Mouse (Mus musculus): Measurements from ENCODE around the gene Zfp948. TPM values are rescaled to one million over a fixed set of nuclear protein-coding genes. Genes with fewer than 3 reads are reported as not detected.
A peak's percentile ranks its signal among the peaks of the same experiment; 100 is the strongest.

Zfp948 gene
- 16.7 and 18.8 TPM in 2 replicates for polyA plus RNA-seq (2015; fragmentation: Nextera tagmentation; extraction: Ambion mirVana)

GRCm38 (mm10) chr17:21566728-21567349, at the start of gene Zfp948:
Gene Zfp948 (plus strand): TSS chr17:21567008.
- H3K4me1 ChIP-seq, result 0 out of 2 replicates have a peak, but pooled peaks cover 8% of the 10 kb centered on the region
- peak within 1 kb of the TSS; percentile 94 for H3K27ac ChIP-seq (replicated peaks)
- H3K4me2 ChIP-seq (replicated peaks), result peak within 1 kb of the TSS; percentile 68
- peak within 1 kb of the TSS; percentile 43 for H3K9ac ChIP-seq
- no peaks in the 10 kb centered on the region for H3K27me3 ChIP-seq
- H3K4me3 ChIP-seq (replicated peaks), result peak within 1 kb of the TSS; percentile 73
- ATAC-seq (ENCODE audit: insufficient number of reproducible peaks, low FRiP score, low TSS enrichment, low read depth), result peak; percentile 95
- under 1% methylated on average over 29 of the region's 29 CpGs for WGBS
- 0 out of 2 replicates have a peak, but pooled peaks cover 2% of the 10 kb centered on the region for H3K36me3 ChIP-seq
- H3K9me3 ChIP-seq (replicated peaks), result no peaks in the 10 kb centered on the region

GRCm38 (mm10) chr17:21517130-21517671, 49.6 kb upstream of the Zfp948 start:
- H3K4me2 ChIP-seq (replicated peaks), result peak overlapping the region; percentile 77
- H3K36me3 ChIP-seq, result no peaks in the 10 kb centered on the region
- H3K27me3 ChIP-seq, result no peaks in the 10 kb centered on the region
- H3K4me3 ChIP-seq (replicated peaks), result peak overlapping the region; percentile 60
- ATAC-seq (ENCODE audit: insufficient number of reproducible peaks, low FRiP score, low TSS enrichment, low read depth), result no peak
- H3K27ac ChIP-seq (replicated peaks), result peak overlapping the region; percentile 97
- no peaks in the 10 kb centered on the region for H3K9me3 ChIP-seq (replicated peaks)
- H3K4me1 ChIP-seq, result peaks cover 8% of the 10 kb centered on the region; the same call in 1 of the 2 replicates
- WGBS, result 30% methylated on average over 4 of the region's 4 CpGs
- H3K9ac ChIP-seq, result peak overlapping the region; percentile 71

- no peak for ATAC-seq (ENCODE audit: insufficient number of reproducible peaks, low FRiP score, low TSS enrichment, low read depth)
- Histone ChIP-seq H3K4me1 (peaks cover 1% of the 10 kb centered on the region; the same call in 1 of the 2 replicates), H3K27ac (replicated peaks) (no peak overlapping the region), H3K27me3 (no peaks in the 10 kb centered on the region), H3K36me3 (no peaks in the 10 kb centered on the region), H3K4me2 (replicated peaks) (no peak overlapping the region), H3K9me3 (replicated peaks) (no peaks in the 10 kb centered on the region), H3K4me3 (replicated peaks) (no peak overlapping the region), H3K9ac (no peak overlapping the region)
Measured at GRCm38 (mm10) chr17:21526270-21526669, 40.5 kb upstream of the Zfp948 start.

GRCm38 (mm10) chr17:21530645-21531330, 36.0 kb upstream of the Zfp948 start:
- Histone ChIP-seq H3K27ac (replicated peaks) (no peak overlapping the region), H3K9me3 (replicated peaks) (no peaks in the 10 kb centered on the region), H3K36me3 (no peaks in the 10 kb centered on the region), H3K27me3 (no peaks in the 10 kb centered on the region), H3K4me3 (replicated peaks) (no peak overlapping the region), H3K4me1 (peaks cover 19% of the 10 kb centered on the region), H3K9ac (no peak overlapping the region), H3K4me2 (replicated peaks) (no peak overlapping the region)
- 72% methylated on average over 5 of the region's 5 CpGs for WGBS
- no peak for ATAC-seq (ENCODE audit: insufficient number of reproducible peaks, low FRiP score, low TSS enrichment, low read depth)

GRCm38 (mm10) chr17:21531621-21532020, 35.2 kb upstream of the Zfp948 start:
- ATAC-seq (ENCODE audit: insufficient number of reproducible peaks, low FRiP score, low TSS enrichment, low read depth), result no peak
- Histone ChIP-seq H3K36me3 (no peaks in the 10 kb centered on the region), H3K9ac (peak overlapping the region; percentile 73), H3K4me1 (peaks cover 19% of the 10 kb centered on the region), H3K4me3 (replicated peaks) (peak overlapping the region; percentile 71), H3K4me2 (replicated peaks) (peak overlapping the region; percentile 65), H3K27me3 (no peaks in the 10 kb centered on the region), H3K9me3 (replicated peaks) (no peaks in the 10 kb centered on the region), H3K27ac (replicated peaks) (peak overlapping the region; percentile 96)
- 70% methylated on average over 5 of the region's 5 CpGs for WGBS

- no peaks in the 10 kb centered on the region for H3K36me3 ChIP-seq
- WGBS, result under 1% methylated on average over 54 of the region's 54 CpGs
- peak overlapping the region; percentile 71 for H3K4me3 ChIP-seq (replicated peaks)
- H3K4me1 ChIP-seq, result peaks cover 19% of the 10 kb centered on the region
- ATAC-seq (ENCODE audit: insufficient number of reproducible peaks, low FRiP score, low TSS enrichment, low read depth), result peak; percentile 87
- H3K27ac ChIP-seq (replicated peaks), result peak overlapping the region; percentile 96
- peak overlapping the region; percentile 73 for H3K9ac ChIP-seq
- H3K4me2 ChIP-seq (replicated peaks), result peak overlapping the region; percentile 65
- no peaks in the 10 kb centered on the region for H3K27me3 ChIP-seq
- H3K9me3 ChIP-seq (replicated peaks), result no peaks in the 10 kb centered on the region
Measured at GRCm38 (mm10) chr17:21532101-21532951, 34.5 kb upstream of the Zfp948 start.

- no peaks in the 10 kb centered on the region for H3K36me3 ChIP-seq
- no peak overlapping the region for H3K4me3 ChIP-seq (replicated peaks)
- H3K4me1 ChIP-seq, result peaks cover 19% of the 10 kb centered on the region
- no peaks in the 10 kb centered on the region for H3K27me3 ChIP-seq
- H3K9ac ChIP-seq, result no peak overlapping the region
- H3K4me2 ChIP-seq (replicated peaks), result no peak overlapping the region
- no peaks in the 10 kb centered on the region for H3K9me3 ChIP-seq (replicated peaks)
- 89% methylated on average over 1 of the region's 1 CpGs for WGBS
- H3K27ac ChIP-seq (replicated peaks), result peak overlapping the region; percentile 48
- ATAC-seq (ENCODE audit: insufficient number of reproducible peaks, low FRiP score, low TSS enrichment, low read depth), result no peak
Measured at GRCm38 (mm10) chr17:21533961-21534360, 32.8 kb upstream of the Zfp948 start.

- Histone ChIP-seq H3K27me3 (no peaks in the 10 kb centered on the region), H3K27ac (replicated peaks) (peak overlapping the region; percentile 70), H3K36me3 (no peaks in the 10 kb centered on the region), H3K4me3 (replicated peaks) (peak overlapping the region; percentile 59), H3K9ac (no peak overlapping the region), H3K4me2 (replicated peaks) (peak overlapping the region; percentile 76), H3K9me3 (replicated peaks) (no peaks in the 10 kb centered on the region), H3K4me1 (peaks cover 19% of the 10 kb centered on the region)
- WGBS, result 14% methylated on average over 4 of the region's 4 CpGs
- ATAC-seq (ENCODE audit: insufficient number of reproducible peaks, low FRiP score, low TSS enrichment, low read depth), result no peak
Measured at GRCm38 (mm10) chr17:21534460-21535095, 32.2 kb upstream of the Zfp948 start.

GRCm38 (mm10) chr17:21535096-21536001, 31.5 kb upstream of the Zfp948 start, which contains the start of gene Zfp52:
Gene Zfp52 (plus strand): TSS chr17:21535539.
- H3K9ac ChIP-seq, result peak within 1 kb of the TSS; percentile 31
- peak; percentile 86 for ATAC-seq (ENCODE audit: insufficient number of reproducible peaks, low FRiP score, low TSS enrichment, low read depth)
- H3K4me1 ChIP-seq, result peaks cover 19% of the 10 kb centered on the region
- no peaks in the 10 kb centered on the region for H3K36me3 ChIP-seq
- H3K27ac ChIP-seq (replicated peaks), result peak within 1 kb of the TSS; percentile 70
- peak within 1 kb of the TSS; percentile 59 for H3K4me3 ChIP-seq (replicated peaks)
- no peaks in the 10 kb centered on the region for H3K27me3 ChIP-seq
- 1% methylated on average over 21 of the region's 21 CpGs for WGBS
- peak within 1 kb of the TSS; percentile 76 for H3K4me2 ChIP-seq (replicated peaks)
- no peaks in the 10 kb centered on the region for H3K9me3 ChIP-seq (replicated peaks)

GRCm38 (mm10) chr17:21536096-21536495, 30.7 kb upstream of the Zfp948 start:
- no peaks in the 10 kb centered on the region for H3K36me3 ChIP-seq
- no peak overlapping the region for H3K27ac ChIP-seq (replicated peaks)
- H3K9me3 ChIP-seq (replicated peaks), result no peaks in the 10 kb centered on the region
- peak overlapping the region; percentile 59 for H3K4me3 ChIP-seq (replicated peaks)
- WGBS, result 33% methylated on average over 7 of the region's 7 CpGs
- no peak for ATAC-seq (ENCODE audit: insufficient number of reproducible peaks, low FRiP score, low TSS enrichment, low read depth)
- peak overlapping the region; percentile 31; the same call in 1 of the 2 replicates for H3K9ac ChIP-seq
- H3K27me3 ChIP-seq, result no peaks in the 10 kb centered on the region
- peaks cover 19% of the 10 kb centered on the region for H3K4me1 ChIP-seq
- peak overlapping the region; percentile 76 for H3K4me2 ChIP-seq (replicated peaks)
